Mouse (Mus musculus): ENCODE results near the gene Gjc2. TPM values are rescaled to one million over a fixed set of nuclear protein-coding genes. Genes with fewer than 3 reads are reported as not detected.

Gjc2 gene
- total RNA-seq, 2 experiments from 2014 or later: not detected

DNA sequence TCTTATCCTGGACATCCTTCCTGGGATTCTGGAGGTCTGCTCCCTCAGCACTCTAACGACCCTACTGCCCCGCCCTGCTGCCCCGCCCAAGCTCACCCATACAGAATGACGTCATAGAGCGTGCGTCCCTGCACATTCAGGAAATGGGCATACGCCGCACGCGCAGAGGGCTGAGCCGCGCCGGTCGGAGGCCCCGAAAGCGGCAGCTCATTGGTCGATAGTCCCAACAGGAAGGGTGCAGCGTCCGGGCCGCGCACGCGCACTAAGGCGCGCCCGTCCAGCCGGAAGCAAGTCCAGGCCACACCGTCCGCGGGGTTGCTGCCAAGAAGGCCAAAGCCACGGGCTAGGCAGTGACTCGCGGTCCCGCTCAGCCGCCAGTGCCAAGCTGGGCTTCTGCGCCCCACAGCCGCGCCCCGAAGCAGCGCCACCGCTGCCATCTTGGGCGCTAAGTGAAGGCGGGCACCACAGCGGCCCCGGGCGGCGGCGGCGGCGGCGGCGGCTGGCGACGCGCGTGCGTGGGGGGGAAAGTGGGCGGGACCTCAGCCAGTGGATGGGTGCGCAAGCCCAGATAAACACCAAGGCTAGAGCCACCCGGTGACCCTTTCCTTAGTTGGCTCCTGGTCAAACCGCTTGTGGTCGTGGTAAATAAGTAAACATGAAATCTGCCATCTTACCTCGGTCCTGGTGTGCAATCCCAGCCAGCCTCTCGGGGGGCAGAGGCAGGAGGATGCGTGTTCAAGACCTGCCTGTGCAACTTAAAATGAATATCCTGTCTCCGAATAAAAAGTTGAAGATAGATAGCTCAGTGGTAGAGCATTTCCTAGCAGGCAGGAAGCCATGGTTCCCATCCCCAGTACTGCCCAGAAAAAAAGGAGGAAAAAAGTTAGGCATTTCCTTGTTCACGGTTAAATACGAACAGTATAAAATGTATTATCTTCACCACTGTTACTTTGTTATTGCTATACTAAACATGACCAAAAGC is 19.5 kb downstream of the Gjc2 start, which contains the start of gene Iba57:
Gene Iba57 (minus strand): TSS at position 485 of the 982 bp plus-strand sequence.
- ATAC-seq (replicated peaks; ENCODE audit: poor library complexity, severe bottlenecking): peak; percentile 93

GRCm38 (mm10) chr11:59162443-59163254 is 20.4 kb downstream of the Gjc2 start:
- ATAC-seq (replicated peaks; ENCODE audit: poor library complexity, severe bottlenecking): no peak

- ATAC-seq (replicated peaks; ENCODE audit: poor library complexity, severe bottlenecking): no peak
These were observed 21.6 kb downstream of the Gjc2 start for GRCm38 (mm10) chr11:59161398-59161797.

- ATAC-seq (replicated peaks; ENCODE audit: poor library complexity, severe bottlenecking): no peak
These were observed 23.5 kb downstream of the Gjc2 start for GRCm38 (mm10) chr11:59159558-59159957.

DNA sequence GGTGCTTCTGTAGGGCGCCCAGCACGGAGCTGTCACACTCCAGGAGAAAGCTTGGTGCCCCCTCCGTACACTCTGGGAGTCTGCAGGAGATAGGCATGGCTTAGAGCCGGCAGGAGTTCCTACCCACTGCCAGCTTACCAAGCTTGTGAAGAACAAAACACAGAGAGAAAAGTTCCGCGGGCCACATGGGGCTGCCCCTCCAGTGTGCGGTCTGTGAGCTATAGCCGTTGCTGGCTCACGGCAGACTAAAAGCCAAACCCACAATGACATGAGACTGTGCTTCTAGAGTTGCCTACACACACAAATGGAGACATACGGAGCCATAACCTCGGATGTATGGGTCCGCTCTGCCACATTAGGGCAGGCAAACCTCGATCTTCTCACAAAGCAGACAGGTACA is 23.9 kb downstream of the Gjc2 start:
- no peak for ATAC-seq (replicated peaks; ENCODE audit: poor library complexity, severe bottlenecking)

DNA sequence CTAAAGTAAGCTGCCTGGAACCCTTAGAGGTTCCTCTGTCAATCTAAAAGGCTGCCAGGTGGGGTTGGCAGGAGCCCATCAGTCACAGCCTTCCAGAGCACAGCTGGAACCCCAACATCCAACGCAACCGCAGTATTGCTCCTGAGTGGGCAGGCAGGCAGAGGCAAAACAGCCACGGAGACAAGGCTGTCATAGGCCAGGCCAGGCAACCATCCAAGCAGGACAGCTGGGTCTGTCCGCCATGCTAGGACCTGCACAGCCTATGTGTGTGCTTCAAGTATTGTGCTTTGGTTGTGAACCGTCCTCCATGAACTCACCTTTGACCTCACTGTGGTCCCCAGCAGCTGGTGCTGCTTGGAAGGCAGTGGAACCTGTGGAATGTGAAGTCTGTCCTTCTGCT is 27.1 kb downstream of the Gjc2 start:
- no peak for ATAC-seq (replicated peaks; ENCODE audit: poor library complexity, severe bottlenecking)

DNA sequence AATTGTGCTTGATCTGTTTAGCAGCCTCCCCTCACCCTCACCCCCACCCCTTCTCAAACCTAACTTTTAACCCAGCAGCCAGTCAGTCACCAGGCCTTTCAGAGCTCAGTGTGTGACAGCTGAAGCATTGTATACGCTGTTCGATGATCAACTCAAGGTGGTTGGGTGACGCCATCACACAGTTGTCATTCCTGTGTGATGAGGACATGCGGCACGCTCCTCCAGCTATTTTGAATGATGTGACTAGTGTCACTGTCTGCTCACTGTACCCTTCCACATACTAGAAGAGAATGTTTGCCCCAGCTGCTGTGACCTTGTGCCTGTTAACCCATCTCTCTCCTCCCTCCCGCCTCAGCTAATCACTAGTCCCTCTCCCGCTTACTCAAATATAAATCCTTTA is 28.8 kb downstream of the Gjc2 start:
- no peak for ATAC-seq (replicated peaks; ENCODE audit: poor library complexity, severe bottlenecking)

- ATAC-seq (replicated peaks; ENCODE audit: poor library complexity, severe bottlenecking): peak; percentile 37; the same call in 1 of the 2 replicates
These were observed 31.3 kb downstream of the Gjc2 start for GRCm38 (mm10) chr11:59151729-59152128.

- ATAC-seq (replicated peaks; ENCODE audit: poor library complexity, severe bottlenecking): no peak
These were observed 33.7 kb downstream of the Gjc2 start for GRCm38 (mm10) chr11:59149302-59149701.

DNA sequence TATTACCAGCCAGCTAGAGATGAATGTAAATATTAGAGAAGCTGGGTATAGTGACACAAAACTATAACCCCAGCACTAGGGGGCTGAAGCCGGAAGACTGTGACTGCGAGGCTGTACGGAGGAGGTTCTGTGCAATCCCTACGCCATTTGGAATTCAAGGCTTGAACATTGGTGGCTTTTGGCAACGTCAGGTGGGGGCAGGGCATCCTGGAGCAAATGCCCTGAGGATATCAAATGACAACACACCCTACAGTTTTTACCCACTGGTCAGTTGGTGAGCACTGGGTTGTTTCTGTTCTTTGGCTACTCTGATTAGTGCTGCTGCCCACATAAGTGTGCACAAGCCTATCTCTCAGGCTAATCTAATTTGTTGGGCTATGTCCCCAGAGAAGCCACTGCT is 40.1 kb downstream of the Gjc2 start:
- ATAC-seq (replicated peaks; ENCODE audit: poor library complexity, severe bottlenecking): no peak

DNA sequence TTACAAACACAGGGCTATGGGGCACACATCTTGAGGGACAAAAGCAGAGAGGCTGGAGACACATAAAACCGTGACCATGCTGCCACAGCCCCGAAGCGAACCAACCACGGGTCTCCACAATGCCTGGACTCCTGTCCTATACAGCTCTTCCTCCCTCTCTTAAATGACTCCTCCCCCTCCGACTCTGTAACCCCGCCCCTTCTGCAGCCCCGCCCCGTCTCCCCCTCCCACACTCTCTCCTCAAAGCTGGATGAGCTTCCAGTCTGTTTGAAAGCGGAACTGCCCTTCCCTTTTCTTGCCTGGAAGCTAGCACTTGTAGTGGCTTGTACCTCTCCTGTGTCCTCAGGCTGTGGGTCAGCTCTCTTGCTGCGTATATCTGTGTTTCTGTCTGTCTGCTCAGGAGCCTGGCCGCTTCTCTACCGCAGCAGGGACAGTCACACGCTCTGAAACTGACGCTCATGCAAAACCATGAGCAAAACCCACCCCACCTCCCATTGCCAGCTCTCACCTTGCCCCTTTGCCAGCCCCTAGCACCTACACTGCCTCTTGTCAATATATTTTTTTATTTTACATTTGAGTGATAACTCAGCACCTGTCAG is 41.1 kb downstream of the Gjc2 start:
- ATAC-seq (replicated peaks; ENCODE audit: poor library complexity, severe bottlenecking): peak; percentile 86

GRCm38 (mm10) chr11:59138537-59139486 is 44.2 kb downstream of the Gjc2 start:
- no peak for ATAC-seq (replicated peaks; ENCODE audit: poor library complexity, severe bottlenecking)

DNA sequence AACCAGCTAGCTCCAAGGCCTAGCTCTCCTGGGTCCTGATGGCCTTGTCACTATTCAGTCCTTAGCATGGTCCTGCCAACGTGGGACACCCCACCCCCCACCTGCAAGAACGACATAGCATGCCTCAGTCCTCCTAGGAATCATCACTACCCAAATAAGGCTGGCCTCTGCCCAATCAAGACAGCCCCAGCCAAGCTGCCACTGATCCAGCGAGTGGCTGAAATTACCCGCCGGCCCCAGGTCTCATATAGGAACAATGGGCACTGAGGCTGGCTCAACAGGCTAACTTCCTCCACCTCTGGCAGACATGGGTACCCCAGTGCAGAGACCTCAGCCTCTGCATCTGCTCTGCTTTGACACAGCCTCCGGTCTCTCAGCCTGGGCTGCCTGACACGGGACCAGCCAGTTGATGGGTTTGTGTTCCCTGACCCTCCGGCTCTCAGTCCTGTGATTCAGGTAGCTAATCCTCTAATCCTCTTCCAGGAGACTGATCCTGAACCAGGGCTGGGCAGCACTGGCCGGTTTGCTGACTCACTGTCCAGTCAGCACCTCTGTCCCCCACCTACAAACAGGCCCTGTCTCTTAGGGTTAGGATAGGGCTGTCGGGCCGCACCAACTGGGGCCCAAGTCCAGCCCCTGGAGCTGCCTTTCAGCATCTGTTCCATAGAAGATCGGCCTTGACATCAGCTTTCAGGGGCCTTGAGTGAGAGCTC is 45.9 kb downstream of the Gjc2 start:
- ATAC-seq (replicated peaks; ENCODE audit: poor library complexity, severe bottlenecking): no peak

DNA sequence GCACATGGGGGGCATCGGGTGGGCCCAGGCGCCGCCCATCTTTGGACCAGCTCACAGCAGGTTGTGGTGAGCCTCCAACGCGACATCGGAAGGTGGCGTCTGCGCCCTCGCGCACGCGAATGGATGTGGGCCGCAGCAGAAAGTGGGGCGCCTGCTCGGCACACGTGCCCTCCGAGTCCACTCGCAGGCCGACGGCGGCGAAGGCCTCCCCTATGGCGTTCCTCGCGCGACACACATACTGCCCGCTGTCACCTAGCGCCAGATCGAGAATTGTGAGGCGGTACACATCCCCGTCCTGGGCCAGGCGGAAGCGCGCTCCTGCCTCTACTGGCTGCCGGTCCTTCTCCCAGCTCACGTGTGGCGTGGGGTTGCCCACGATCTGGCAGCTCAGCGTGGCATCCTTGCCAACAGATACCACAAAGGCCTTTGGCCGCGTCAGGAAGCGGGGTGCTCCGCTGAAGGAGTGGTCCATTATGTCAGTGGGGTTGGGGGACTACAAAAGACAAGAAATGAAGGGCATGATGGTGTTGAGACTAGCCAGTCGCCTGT is 47.0 kb downstream of the Gjc2 start, which contains the start of gene Obscn:
Gene Obscn (minus strand): TSS at position 499 of the 549 bp plus-strand sequence.
- no peak for ATAC-seq (replicated peaks; ENCODE audit: poor library complexity, severe bottlenecking)

DNA sequence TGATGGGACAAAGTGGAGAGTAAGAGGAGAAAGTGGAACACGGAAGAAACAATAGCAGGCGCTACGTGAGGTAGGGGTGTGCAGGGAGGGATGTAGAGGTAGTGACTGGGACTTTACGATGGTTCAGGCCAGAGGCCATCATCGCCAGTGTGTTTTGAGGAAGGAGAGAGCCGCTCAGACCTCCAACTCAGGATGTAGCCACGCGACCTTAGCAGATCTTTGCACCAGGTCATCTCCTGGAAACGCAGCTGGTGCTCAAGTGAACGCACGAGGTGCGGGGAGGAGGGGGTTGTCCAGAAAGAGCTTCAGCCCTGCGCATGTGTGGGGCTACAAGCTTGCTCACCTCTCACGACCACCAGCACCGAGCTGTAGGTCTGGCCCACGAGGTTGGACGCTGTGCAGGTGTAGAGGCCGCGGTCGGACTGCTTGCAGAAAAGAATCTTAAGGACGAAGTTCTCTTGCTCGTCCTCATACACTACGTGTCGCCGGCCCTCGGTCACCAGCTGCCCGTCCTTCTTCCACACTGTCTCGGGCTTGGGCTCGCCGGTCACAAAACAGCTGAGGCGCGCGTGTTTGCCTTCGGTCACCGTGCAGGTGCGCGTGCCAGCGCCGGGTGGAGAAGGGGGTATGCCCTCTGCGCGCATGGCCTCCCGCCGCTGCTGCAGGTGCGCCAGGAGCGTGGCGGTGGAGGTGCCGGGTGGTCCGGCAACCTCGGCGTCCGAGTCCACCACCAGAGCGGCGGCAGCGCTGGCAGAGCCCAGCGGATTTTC is 47.8 kb downstream of the Gjc2 start:
- ATAC-seq (replicated peaks; ENCODE audit: poor library complexity, severe bottlenecking): no peak

GRCm38 (mm10) chr11:59134373-59134997 is 48.5 kb downstream of the Gjc2 start:
- peak; percentile 45 for ATAC-seq (replicated peaks; ENCODE audit: poor library complexity, severe bottlenecking)

- ATAC-seq (replicated peaks; ENCODE audit: poor library complexity, severe bottlenecking): no peak
These were observed 50.9 kb downstream of the Gjc2 start for GRCm38 (mm10) chr11:59132065-59132464.

Measured in granulocyte monocyte progenitor cell, adult 5-6 weeks (primary cell).